Mouse (Mus musculus): Measurements from ENCODE around the gene Sgsm1. TPM values are rescaled to one million over a fixed set of nuclear protein-coding genes. Genes with fewer than 3 reads are reported as not detected.

The Sgsm1 gene
- polyA plus RNA-seq, 1 experiment from 2014 or later, result 7.7 TPM

DNA sequence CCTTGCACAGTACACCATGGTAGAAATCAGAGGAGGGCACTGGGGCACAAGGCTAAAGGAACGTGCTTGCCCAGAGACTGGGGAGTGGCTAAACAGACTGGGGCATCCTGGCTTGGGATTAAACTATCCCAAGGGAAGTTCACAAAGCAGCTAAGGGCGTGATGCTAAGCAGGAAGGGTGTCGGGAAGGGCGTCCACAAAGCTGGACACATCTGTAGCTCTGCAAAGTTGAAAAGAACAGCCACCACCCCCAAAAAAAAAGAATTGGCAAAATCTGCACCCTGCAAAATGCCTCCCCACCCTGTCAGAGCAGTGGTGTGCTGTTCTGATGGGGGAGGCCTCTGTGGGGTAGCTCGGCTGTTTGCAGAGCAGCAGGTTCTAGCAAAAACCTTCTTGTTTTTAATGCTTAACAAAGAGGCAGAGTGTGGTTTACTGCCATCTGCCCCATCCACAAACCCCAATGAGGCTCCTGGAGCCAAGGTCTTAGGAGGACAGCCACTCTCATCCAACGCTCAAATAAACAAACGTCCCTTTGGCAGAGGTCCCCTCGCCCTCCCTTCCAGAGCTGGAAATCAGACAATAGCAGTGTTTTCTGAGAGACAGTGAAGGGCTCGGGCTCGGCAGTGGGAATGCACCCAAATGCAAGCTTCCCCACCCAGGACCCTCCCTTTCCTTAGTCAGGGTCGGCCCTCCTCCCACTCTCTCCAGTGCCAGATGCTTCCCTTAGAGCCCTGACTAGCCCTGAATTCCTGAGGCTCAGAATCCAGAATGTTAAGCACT lies 101.8 kb downstream of the Sgsm1 start:
- no peak overlapping the region for H3K4me3 ChIP-seq (ENCODE audit: low read depth, low read length)
- no peak overlapping the region for H3K9ac ChIP-seq (ENCODE audit: low read length)
- H3K4me2 ChIP-seq (ENCODE audit: low read depth, severe bottlenecking), result no peak overlapping the region
- H3K4me1 ChIP-seq (ENCODE audit: control insufficient read depth, insufficient read depth, low read length), result no peaks in the 10 kb centered on the region
- no peaks in the 10 kb centered on the region for H3K36me3 ChIP-seq (ENCODE audit: control insufficient read depth, insufficient read depth, low read length)
- DNase-seq (ENCODE audit: low spot score), result no peak
- WGBS, result 52% methylated on average over 11 of the region's 11 CpGs
- no peak for ATAC-seq (ENCODE audit: insufficient number of reproducible peaks, low FRiP score, low TSS enrichment, low read depth)
- H3K27ac ChIP-seq (replicated peaks; ENCODE audit: low read depth, low read length), result peak overlapping the region; percentile 21; the same call in 1 of the 2 replicates
- H3K9me3 ChIP-seq (ENCODE audit: control insufficient read depth, low read length), result no peaks in the 10 kb centered on the region
- no peaks in the 10 kb centered on the region for H3K27me3 ChIP-seq (ENCODE audit: control insufficient read depth, insufficient read depth, low read length)

DNA sequence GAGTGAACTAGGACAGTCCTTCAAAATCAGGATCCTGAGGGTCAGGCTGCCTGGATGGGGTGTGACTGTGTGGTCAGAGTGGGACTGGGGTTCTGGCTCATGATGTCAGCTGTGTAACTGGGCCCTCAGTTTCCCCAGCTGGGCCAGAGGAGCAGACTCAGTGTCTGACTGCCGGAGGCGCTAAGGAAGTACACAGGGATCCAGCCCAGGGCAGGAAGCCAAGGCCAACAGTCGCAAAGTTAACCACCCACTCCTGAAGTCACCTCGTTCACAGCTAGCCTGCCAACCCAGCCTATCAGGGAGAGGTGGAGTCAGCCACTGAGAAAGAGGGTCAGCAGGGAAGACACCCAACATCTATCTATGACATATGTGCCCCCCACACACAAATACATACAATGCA lies 102.5 kb downstream of the Sgsm1 start:
- ATAC-seq (ENCODE audit: insufficient number of reproducible peaks, low FRiP score, low TSS enrichment, low read depth) (no peak), DNase-seq (ENCODE audit: low spot score) (no peak)
- H3K27ac ChIP-seq (replicated peaks; ENCODE audit: low read depth, low read length), result no peak overlapping the region
- no peak overlapping the region for H3K4me3 ChIP-seq (ENCODE audit: low read depth, low read length)
- H3K9ac ChIP-seq (ENCODE audit: low read length), result no peak overlapping the region
- 73% methylated on average over 4 of the region's 4 CpGs for WGBS
- no peaks in the 10 kb centered on the region for H3K36me3 ChIP-seq (ENCODE audit: control insufficient read depth, insufficient read depth, low read length)
- H3K4me1 ChIP-seq (ENCODE audit: control insufficient read depth, insufficient read depth, low read length), result no peaks in the 10 kb centered on the region
- no peak overlapping the region for H3K4me2 ChIP-seq (ENCODE audit: low read depth, severe bottlenecking)
- H3K27me3 ChIP-seq (ENCODE audit: control insufficient read depth, insufficient read depth, low read length), result no peaks in the 10 kb centered on the region
- no peaks in the 10 kb centered on the region for H3K9me3 ChIP-seq (ENCODE audit: control insufficient read depth, low read length)

- ATAC-seq (ENCODE audit: insufficient number of reproducible peaks, low FRiP score, low TSS enrichment, low read depth), result no peak
- H3K9ac ChIP-seq (ENCODE audit: low read length), result no peak overlapping the region
- no peak overlapping the region for H3K27ac ChIP-seq (replicated peaks; ENCODE audit: low read depth, low read length)
- H3K4me2 ChIP-seq (ENCODE audit: low read depth, severe bottlenecking), result no peak overlapping the region
- H3K4me3 ChIP-seq (ENCODE audit: low read depth, low read length), result no peak overlapping the region
- no peaks in the 10 kb centered on the region for H3K9me3 ChIP-seq (ENCODE audit: control insufficient read depth, low read length)
- no peaks in the 10 kb centered on the region for H3K36me3 ChIP-seq (ENCODE audit: control insufficient read depth, insufficient read depth, low read length)
- no peak for DNase-seq (ENCODE audit: low spot score)
- H3K27me3 ChIP-seq (ENCODE audit: control insufficient read depth, insufficient read depth, low read length), result no peaks in the 10 kb centered on the region
- WGBS, result 63% methylated on average over 9 of the region's 9 CpGs
- no peaks in the 10 kb centered on the region for H3K4me1 ChIP-seq (ENCODE audit: control insufficient read depth, insufficient read depth, low read length)
Measured at GRCm38 (mm10) chr5:113206670-113207352, 103.8 kb downstream of the Sgsm1 start.

DNA sequence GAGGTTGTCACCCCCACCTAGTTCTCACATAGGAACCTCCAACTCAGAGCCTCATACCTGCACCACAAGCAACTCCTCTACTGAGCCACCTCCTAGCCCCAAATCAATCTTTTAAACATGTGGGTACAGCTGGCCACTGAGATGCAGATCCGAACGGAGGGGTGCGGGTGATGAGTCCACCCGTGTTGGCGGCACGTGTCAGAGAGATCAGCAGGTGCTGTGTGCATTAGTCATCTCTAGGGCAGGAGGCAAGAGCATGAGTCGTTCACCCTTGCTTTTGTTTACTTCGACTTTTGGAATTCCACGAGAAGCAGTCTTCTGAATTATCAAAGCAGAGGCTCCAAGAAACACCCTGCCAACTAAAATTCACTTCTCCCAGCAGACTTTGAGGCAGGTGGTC lies 106.4 kb downstream of the Sgsm1 start:
- Histone ChIP-seq H3K27ac (replicated peaks; ENCODE audit: low read depth, low read length) (no peak overlapping the region), H3K27me3 (ENCODE audit: control insufficient read depth, insufficient read depth, low read length) (no peaks in the 10 kb centered on the region), H3K4me3 (ENCODE audit: low read depth, low read length) (no peak overlapping the region), H3K9ac (ENCODE audit: low read length) (no peak overlapping the region), H3K4me1 (ENCODE audit: control insufficient read depth, insufficient read depth, low read length) (no peaks in the 10 kb centered on the region), H3K9me3 (ENCODE audit: control insufficient read depth, low read length) (no peaks in the 10 kb centered on the region), H3K4me2 (ENCODE audit: low read depth, severe bottlenecking) (no peak overlapping the region), H3K36me3 (ENCODE audit: control insufficient read depth, insufficient read depth, low read length) (no peaks in the 10 kb centered on the region)
- 92% methylated on average over 9 of the region's 9 CpGs for WGBS
- DNase-seq (ENCODE audit: low spot score), result no peak
- no peak for ATAC-seq (ENCODE audit: insufficient number of reproducible peaks, low FRiP score, low TSS enrichment, low read depth)

DNA sequence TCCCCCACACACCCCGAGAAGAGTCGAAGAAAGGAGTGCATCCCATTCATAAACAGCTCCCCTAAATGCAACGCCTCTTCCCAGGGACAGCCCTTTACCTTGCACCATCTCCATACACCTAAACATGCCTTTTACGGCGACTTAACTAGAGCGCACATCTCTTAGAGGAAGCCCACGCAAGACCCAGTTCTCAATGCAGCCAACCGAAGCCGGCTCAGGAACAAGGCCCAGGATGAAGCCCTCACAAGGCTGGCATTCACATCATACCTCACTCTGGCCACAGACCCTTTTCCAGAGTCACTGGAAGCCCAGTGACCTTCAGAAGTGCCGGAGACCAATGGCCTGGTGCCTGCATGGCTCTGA lies 110.8 kb downstream of the Sgsm1 start:
- no peak overlapping the region for H3K9ac ChIP-seq (ENCODE audit: low read length)
- no peaks in the 10 kb centered on the region for H3K9me3 ChIP-seq (ENCODE audit: control insufficient read depth, low read length)
- H3K4me2 ChIP-seq (ENCODE audit: low read depth, severe bottlenecking), result no peak overlapping the region
- ATAC-seq (ENCODE audit: insufficient number of reproducible peaks, low FRiP score, low TSS enrichment, low read depth) (no peak), DNase-seq (ENCODE audit: low spot score) (no peak)
- H3K4me1 ChIP-seq (ENCODE audit: control insufficient read depth, insufficient read depth, low read length), result no peaks in the 10 kb centered on the region
- H3K27ac ChIP-seq (replicated peaks; ENCODE audit: low read depth, low read length), result no peak overlapping the region
- no peak overlapping the region for H3K4me3 ChIP-seq (ENCODE audit: low read depth, low read length)
- no peaks in the 10 kb centered on the region for H3K27me3 ChIP-seq (ENCODE audit: control insufficient read depth, insufficient read depth, low read length)
- 84% methylated on average over 10 of the region's 10 CpGs for WGBS
- H3K36me3 ChIP-seq (ENCODE audit: control insufficient read depth, insufficient read depth, low read length), result no peaks in the 10 kb centered on the region

DNA sequence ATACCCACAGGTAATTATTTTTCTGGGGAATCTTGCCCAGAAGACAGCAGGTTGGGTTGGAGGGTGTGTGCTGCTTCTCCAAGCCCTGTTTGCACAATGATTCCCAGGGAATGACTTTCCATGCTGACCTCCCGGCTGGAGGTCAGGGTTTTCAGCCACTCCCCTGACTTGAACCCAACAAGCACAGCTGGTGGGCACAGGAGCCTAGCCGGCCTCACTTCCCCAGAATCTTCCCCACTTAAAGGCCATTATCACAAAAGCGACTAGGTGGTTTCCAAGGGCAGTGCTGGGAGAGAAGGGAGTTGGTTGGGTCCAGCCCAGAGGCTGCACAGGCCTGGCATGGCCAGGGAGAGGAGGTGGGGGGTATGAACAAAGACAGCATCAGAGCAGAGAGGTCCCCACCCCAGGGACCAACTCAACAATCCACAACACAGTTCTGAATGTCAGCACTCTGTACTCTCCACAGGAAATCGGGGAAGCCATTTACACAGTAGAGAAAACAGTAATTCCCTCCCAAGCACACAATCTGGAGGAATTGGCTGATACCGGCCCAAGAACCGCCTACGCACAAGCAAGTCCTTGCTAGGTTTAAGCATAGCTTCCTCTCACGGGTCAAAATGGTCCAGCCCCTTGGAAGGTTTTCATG lies 111.3 kb downstream of the Sgsm1 start:
- WGBS, result 61% methylated on average over 8 of the region's 8 CpGs
- DNase-seq (ENCODE audit: low spot score) (no peak), ATAC-seq (ENCODE audit: insufficient number of reproducible peaks, low FRiP score, low TSS enrichment, low read depth) (no peak)
- H3K4me1 ChIP-seq (ENCODE audit: control insufficient read depth, insufficient read depth, low read length), result no peaks in the 10 kb centered on the region
- H3K36me3 ChIP-seq (ENCODE audit: control insufficient read depth, insufficient read depth, low read length), result no peaks in the 10 kb centered on the region
- no peak overlapping the region for H3K9ac ChIP-seq (ENCODE audit: low read length)
- no peak overlapping the region for H3K27ac ChIP-seq (replicated peaks; ENCODE audit: low read depth, low read length)
- H3K27me3 ChIP-seq (ENCODE audit: control insufficient read depth, insufficient read depth, low read length), result no peaks in the 10 kb centered on the region
- no peaks in the 10 kb centered on the region for H3K9me3 ChIP-seq (ENCODE audit: control insufficient read depth, low read length)
- H3K4me2 ChIP-seq (ENCODE audit: low read depth, severe bottlenecking), result no peak overlapping the region
- no peak overlapping the region for H3K4me3 ChIP-seq (ENCODE audit: low read depth, low read length)

DNA sequence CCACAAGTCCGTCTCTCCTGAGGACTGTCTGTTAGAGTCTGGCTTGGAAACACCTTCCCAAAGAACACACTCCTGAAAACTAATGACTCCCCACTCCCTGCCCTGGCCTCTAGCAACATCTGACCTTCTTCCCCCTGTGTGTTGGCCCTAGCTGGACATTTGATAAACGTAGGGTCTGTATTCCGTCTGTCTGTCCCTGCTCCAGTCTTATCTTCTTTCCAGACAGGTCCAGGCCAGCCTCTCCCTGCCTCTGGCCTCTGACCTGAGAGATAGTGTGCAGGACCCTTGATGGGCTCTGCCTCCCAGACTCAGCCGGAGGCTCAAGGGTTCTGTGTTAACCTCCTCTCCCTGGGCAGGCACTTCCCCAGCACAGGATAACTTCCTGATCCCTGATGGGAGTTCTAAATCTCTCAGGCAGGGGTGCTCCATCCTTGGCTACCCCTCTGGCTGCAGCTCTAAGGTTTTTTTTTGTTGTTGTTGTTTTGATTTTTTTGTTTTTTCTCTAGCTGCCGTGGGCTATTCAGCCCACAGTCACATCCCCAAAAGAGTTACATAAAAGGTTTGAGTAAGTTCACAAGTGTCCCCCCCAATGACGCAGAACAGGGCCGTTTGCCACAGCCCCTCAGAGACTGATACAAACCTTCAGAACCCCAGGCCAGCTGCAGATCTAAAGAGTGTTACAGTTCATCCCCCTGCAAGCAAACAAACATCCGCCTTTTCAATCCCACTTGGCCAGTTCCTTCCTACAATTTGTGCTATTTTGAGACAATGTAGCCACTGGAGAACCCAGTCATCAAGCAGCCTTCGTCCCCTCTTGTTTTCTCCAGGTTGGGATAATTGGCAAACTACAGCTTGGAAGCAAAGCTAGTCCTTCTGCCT lies 113.4 kb downstream of the Sgsm1 start:
- 40% methylated on average over 9 of the region's 9 CpGs for WGBS
- no peak overlapping the region for H3K27ac ChIP-seq (replicated peaks; ENCODE audit: low read depth, low read length)

GRCm38 (mm10) chr5:113195907-113196306 lies 114.7 kb downstream of the Sgsm1 start:
- ATAC-seq (ENCODE audit: insufficient number of reproducible peaks, low FRiP score, low TSS enrichment, low read depth), result no peak
- Histone ChIP-seq H3K4me1 (ENCODE audit: control insufficient read depth, insufficient read depth, low read length) (no peaks in the 10 kb centered on the region), H3K9ac (ENCODE audit: low read length) (no peak overlapping the region), H3K27ac (replicated peaks; ENCODE audit: low read depth, low read length) (no peak overlapping the region), H3K27me3 (ENCODE audit: control insufficient read depth, insufficient read depth, low read length) (no peaks in the 10 kb centered on the region), H3K4me2 (ENCODE audit: low read depth, severe bottlenecking) (no peak overlapping the region), H3K36me3 (ENCODE audit: control insufficient read depth, insufficient read depth, low read length) (no peaks in the 10 kb centered on the region), H3K9me3 (ENCODE audit: control insufficient read depth, low read length) (no peaks in the 10 kb centered on the region), H3K4me3 (ENCODE audit: low read depth, low read length) (no peak overlapping the region)
- DNase-seq (ENCODE audit: low spot score), result no peak
- 92% methylated on average over 6 of the region's 6 CpGs for WGBS

More for the DNA sequence above, 113.4 kb downstream of the Sgsm1 start:
- Histone ChIP-seq H3K4me3 (ENCODE audit: low read depth, low read length) (no peak overlapping the region), H3K9ac (ENCODE audit: low read length) (no peak overlapping the region), H3K4me2 (ENCODE audit: low read depth, severe bottlenecking) (no peak overlapping the region), H3K9me3 (ENCODE audit: control insufficient read depth, low read length) (no peaks in the 10 kb centered on the region), H3K36me3 (ENCODE audit: control insufficient read depth, insufficient read depth, low read length) (no peaks in the 10 kb centered on the region), H3K4me1 (ENCODE audit: control insufficient read depth, insufficient read depth, low read length) (no peaks in the 10 kb centered on the region), H3K27me3 (ENCODE audit: control insufficient read depth, insufficient read depth, low read length) (no peaks in the 10 kb centered on the region)
- DNase-seq (ENCODE audit: low spot score) (no peak), ATAC-seq (ENCODE audit: insufficient number of reproducible peaks, low FRiP score, low TSS enrichment, low read depth) (no peak)
